ENCODE assay signal across 26 mouse cellular contexts in the genomic region with DNA sequence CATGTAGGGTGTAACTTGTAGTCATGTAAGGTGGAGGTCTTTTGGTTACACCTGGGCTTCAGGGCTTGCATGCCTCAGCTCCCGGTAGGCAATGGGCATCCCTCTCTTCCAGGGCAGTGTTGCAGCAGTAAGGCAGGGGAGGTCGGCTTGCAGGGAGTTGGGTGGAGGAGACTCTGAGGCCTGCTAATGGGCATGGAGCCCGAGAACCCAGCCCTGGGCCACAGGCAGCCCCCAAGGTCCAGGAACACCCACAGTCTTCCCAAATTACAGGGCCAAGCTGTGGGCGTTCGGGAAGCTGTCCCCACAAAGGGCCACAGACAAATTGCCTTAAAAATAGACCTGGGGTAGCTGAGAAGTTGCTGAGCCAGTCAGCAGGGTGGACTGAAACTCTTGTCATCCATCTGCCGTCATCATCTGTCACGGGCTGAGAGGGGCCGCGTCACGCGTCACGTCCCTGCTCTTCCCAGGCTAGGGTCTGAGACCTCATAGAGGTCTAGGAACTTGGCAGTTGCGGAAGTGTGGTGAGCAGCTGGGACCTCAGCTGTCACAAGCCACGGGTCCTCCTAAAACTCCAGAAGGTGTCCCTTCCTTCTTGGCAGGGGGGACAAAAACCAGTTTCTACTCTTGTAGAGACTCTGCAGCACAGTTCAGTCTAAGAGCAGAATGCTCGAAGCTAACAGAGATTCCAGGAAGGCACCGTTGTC. TPM values are rescaled to one million over a fixed set of nuclear protein-coding genes. Genes with fewer than 3 reads are reported as not detected.
"Had no signal": no experiment of that assay in that cellular context is flagged by ENCODE, and none has a peak within 500 bp of the region (broad histone marks: within the 10 kb centered on the region; RNA-seq: fewer than 3 reads in every experiment).

No protein-coding gene starts in this region.

- H3K4me2 ChIP-seq: kidney, embryonic 15.5 days; limb, embryonic 13.5 days; liver, embryonic 12.5 days; liver, embryonic 15.5 days had no signal

- H3K36me3 ChIP-seq: limb, embryonic 10.5 days; liver, embryonic 12.5 days; liver, embryonic 15.5 days had no signal

- H3K9me3 ChIP-seq: kidney, embryonic 15.5 days; limb, embryonic 10.5 days; limb, embryonic 13.5 days; liver, embryonic 12.5 days; liver, embryonic 15.5 days had no signal

- H3K9ac ChIP-seq: kidney, embryonic 15.5 days; limb, embryonic 13.5 days; liver, embryonic 12.5 days; liver, embryonic 15.5 days had no signal

- H3K4me1 ChIP-seq: liver, embryonic 12.5 days; liver, embryonic 15.5 days had no signal

- ATAC-seq: liver, embryonic 12.5 days had no signal

- DNase-seq: kidney, adult 8-10 months; kidney, postnatal 10 days; kidney, postnatal 36 days; layer of hippocampus, postnatal 36 days; liver; lung, adult 18-20 months; lung, postnatal 14 days; midbrain, embryonic 14.5 days; thymus, adult 18-20 months; thymus, postnatal 36 days had no signal

- H3K4me3 ChIP-seq: kidney, embryonic 15.5 days; limb, embryonic 10.5 days; limb, embryonic 13.5 days; liver, embryonic 12.5 days; liver, embryonic 15.5 days had no signal

- H3K27ac ChIP-seq: kidney, embryonic 15.5 days; limb, embryonic 10.5 days; limb, embryonic 13.5 days; liver, embryonic 12.5 days; liver, embryonic 15.5 days; macrophage had no signal

- H3K27me3 ChIP-seq: kidney, embryonic 15.5 days had no signal

RNA-seq across cellular contexts. Expression of gene Creb3l1, which starts 26.2 kb away (rescaled TPM):
- total RNA-seq: monocyte, adult 5-6 weeks had no signal

RNA-seq across cellular contexts. Expression of gene Gm9821, which starts 52.6 kb away (rescaled TPM):
- total RNA-seq: layer of hippocampus, adult 8-10 months; layer of hippocampus, postnatal 10 days; layer of hippocampus, postnatal 36 days; left cerebral cortex, adult 8-10 months; left cerebral cortex, postnatal 14 days; megakaryocyte, adult 5-6 weeks had no signal
- polyA plus RNA-seq: small intestine, adult 2 months; spleen, adult 2 months; testis, adult 2 months; urinary bladder, adult 2 months had no signal
